Mouse (Mus musculus) limb, embryonic 10.5 days (tissue): ENCODE measurements at regions not wholly inside any gene's neighbourhood (a gene's known extent, or its start where the extent isn't known, plus 50 kb on each side); places are given as distances from the start of the nearest gene placed in this dataset.

Source experiments
- DNase-seq: peaks from one replicate; pipeline ENCODE4 v3.0.0-alpha.2; 2017; ENCODE audit warnings: low spot score
- H3K27ac ChIP-seq: fragments of 300-500 bp; sonication (generic); 2 replicates; pipeline ENCODE4 v1.5.1; 2016; ENCODE audit warnings: mild to moderate bottlenecking
- H3K27me3 ChIP-seq: fragments of 300-500 bp; sonication (generic); 2 replicates; pipeline ENCODE4 v1.6.1; 2016; ENCODE audit warnings: low read depth, mild to moderate bottlenecking; ENCODE audit not compliant: poor library complexity, severe bottlenecking
- H3K36me3 ChIP-seq: fragments of 300-500 bp; sonication (generic); 2 replicates; pipeline ENCODE4 v1.6.1; 2016; ENCODE audit warnings: mild to moderate bottlenecking, moderate library complexity
- H3K4me1 ChIP-seq: fragments of 300-500 bp; sonication (generic); 2 replicates; pipeline ENCODE4 v1.6.1; 2016
- H3K4me3 ChIP-seq: fragments of 300-500 bp; sonication (generic); 2 replicates; pipeline ENCODE4 v1.5.1; 2016; ENCODE audit warnings: mild to moderate bottlenecking, moderate library complexity
- H3K9me3 ChIP-seq: fragments of 300-500 bp; sonication (generic); replicated peaks from 2 replicates; pipeline ENCODE4 v1.6.1; 2016; ENCODE audit warnings: mild to moderate bottlenecking
- WGBS: fragments of 180-500 bp; shearing (Covaris S2); methylation state at CpG from one replicate; pipeline ENCODE4 v1.1.7; 2016; 5-methylcytosine and 5-hydroxymethylcytosine counted together

- Histone ChIP-seq H3K27ac (no peak overlapping the region), H3K4me3 (no peak overlapping the region), H3K4me1 (0 out of 2 replicates have a peak, but pooled peaks cover 3% of the 10 kb centered on the region), H3K36me3 (no peaks in the 10 kb centered on the region), H3K27me3 (no peaks in the 10 kb centered on the region), H3K9me3 (no peaks in the 10 kb centered on the region)
- DNase-seq, result no peak
- WGBS, result 68% methylated on average over 6 of the region's 6 CpGs
Measured at GRCm38 (mm10) chr1:154097656-154098055, 103.3 kb upstream of the Zfp648 start.

GRCm38 (mm10) chr1:154100556-154100955 lies 100.4 kb upstream of the Zfp648 start:
- H3K4me3 ChIP-seq, result no peak overlapping the region
- 0 out of 2 replicates have a peak, but pooled peaks cover 3% of the 10 kb centered on the region for H3K4me1 ChIP-seq
- no peak for DNase-seq
- H3K9me3 ChIP-seq, result no peaks in the 10 kb centered on the region
- H3K36me3 ChIP-seq, result no peaks in the 10 kb centered on the region
- H3K27me3 ChIP-seq, result no peaks in the 10 kb centered on the region
- WGBS, result 94% methylated on average over 3 of the region's 3 CpGs
- no peak overlapping the region for H3K27ac ChIP-seq

GRCm38 (mm10) chr1:154101433-154101832 lies 99.6 kb upstream of the Zfp648 start:
- Histone ChIP-seq H3K27ac (no peak overlapping the region), H3K36me3 (no peaks in the 10 kb centered on the region), H3K9me3 (no peaks in the 10 kb centered on the region), H3K4me1 (0 out of 2 replicates have a peak, but pooled peaks cover 3% of the 10 kb centered on the region), H3K27me3 (no peaks in the 10 kb centered on the region), H3K4me3 (no peak overlapping the region)
- 91% methylated on average over 1 of the region's 1 CpGs for WGBS
- DNase-seq, result no peak

GRCm38 (mm10) chr1:154102191-154102590 lies 98.8 kb upstream of the Zfp648 start:
- H3K4me1 ChIP-seq, result 0 out of 2 replicates have a peak, but pooled peaks cover 3% of the 10 kb centered on the region
- WGBS, result 87% methylated on average over 3 of the region's 3 CpGs
- no peak overlapping the region for H3K27ac ChIP-seq
- H3K27me3 ChIP-seq, result no peaks in the 10 kb centered on the region
- no peak for DNase-seq
- H3K4me3 ChIP-seq, result no peak overlapping the region
- H3K36me3 ChIP-seq, result no peaks in the 10 kb centered on the region
- H3K9me3 ChIP-seq, result no peaks in the 10 kb centered on the region

- Histone ChIP-seq H3K27ac (no peak overlapping the region), H3K4me3 (no peak overlapping the region), H3K4me1 (no peaks in the 10 kb centered on the region), H3K36me3 (no peaks in the 10 kb centered on the region), H3K27me3 (no peaks in the 10 kb centered on the region), H3K9me3 (no peaks in the 10 kb centered on the region)
- WGBS, result 76% methylated on average over 15 of the region's 15 CpGs
- DNase-seq, result no peak
Measured at GRCm38 (mm10) chr1:154102871-154103596, 98.0 kb upstream of the Zfp648 start.

GRCm38 (mm10) chr1:154103597-154103923 lies 97.4 kb upstream of the Zfp648 start:
- Histone ChIP-seq H3K27ac (no peak overlapping the region), H3K4me1 (no peaks in the 10 kb centered on the region), H3K9me3 (no peaks in the 10 kb centered on the region), H3K27me3 (no peaks in the 10 kb centered on the region), H3K4me3 (no peak overlapping the region), H3K36me3 (no peaks in the 10 kb centered on the region)
- WGBS, result 83% methylated on average over 5 of the region's 5 CpGs
- no peak for DNase-seq

- Histone ChIP-seq H3K36me3 (no peaks in the 10 kb centered on the region), H3K27me3 (no peaks in the 10 kb centered on the region), H3K27ac (no peak overlapping the region), H3K4me1 (no peaks in the 10 kb centered on the region), H3K9me3 (no peaks in the 10 kb centered on the region), H3K4me3 (no peak overlapping the region)
- 86% methylated on average over 4 of the region's 4 CpGs for WGBS
- no peak for DNase-seq
Measured at GRCm38 (mm10) chr1:154104006-154104600, 96.9 kb upstream of the Zfp648 start.

- 87% methylated on average over 1 of the region's 1 CpGs for WGBS
- Histone ChIP-seq H3K27ac (no peak overlapping the region), H3K4me1 (no peaks in the 10 kb centered on the region), H3K36me3 (no peaks in the 10 kb centered on the region), H3K27me3 (no peaks in the 10 kb centered on the region), H3K4me3 (no peak overlapping the region), H3K9me3 (no peaks in the 10 kb centered on the region)
- no peak for DNase-seq
Measured at GRCm38 (mm10) chr1:154104779-154105178, 96.2 kb upstream of the Zfp648 start.

- no peak for DNase-seq
- WGBS, result 75% methylated on average over 3 of the region's 3 CpGs
Measured at GRCm38 (mm10) chr1:154112500-154112899, 88.5 kb upstream of the Zfp648 start.

GRCm38 (mm10) chr1:154113291-154114050 lies 87.5 kb upstream of the Zfp648 start:
- H3K9me3 ChIP-seq, result no peaks in the 10 kb centered on the region
- no peaks in the 10 kb centered on the region for H3K27me3 ChIP-seq
- H3K4me1 ChIP-seq, result peaks cover 27% of the 10 kb centered on the region
- no peak overlapping the region for H3K4me3 ChIP-seq
- 69% methylated on average over 12 of the region's 12 CpGs for WGBS
- peak overlapping the region; percentile 72 for H3K27ac ChIP-seq
- H3K36me3 ChIP-seq, result no peaks in the 10 kb centered on the region
- DNase-seq, result peak; percentile 34

More at GRCm38 (mm10) chr1:154112500-154112899, 88.5 kb upstream of the Zfp648 start:
- Histone ChIP-seq H3K4me1 (peaks cover 19% of the 10 kb centered on the region), H3K36me3 (no peaks in the 10 kb centered on the region), H3K27ac (no peak overlapping the region), H3K27me3 (no peaks in the 10 kb centered on the region), H3K9me3 (no peaks in the 10 kb centered on the region), H3K4me3 (no peak overlapping the region)

- Histone ChIP-seq H3K4me3 (no peak overlapping the region), H3K27ac (no peak overlapping the region), H3K27me3 (no peaks in the 10 kb centered on the region), H3K36me3 (no peaks in the 10 kb centered on the region), H3K4me1 (peaks cover 27% of the 10 kb centered on the region), H3K9me3 (no peaks in the 10 kb centered on the region)
- DNase-seq, result no peak
- 85% methylated on average over 7 of the region's 7 CpGs for WGBS
Measured at GRCm38 (mm10) chr1:154116188-154116710, 84.7 kb upstream of the Zfp648 start.

GRCm38 (mm10) chr1:154117346-154117687 lies 83.7 kb upstream of the Zfp648 start:
- H3K4me1 ChIP-seq, result peaks cover 27% of the 10 kb centered on the region
- 52% methylated on average over 11 of the region's 11 CpGs for WGBS
- no peak overlapping the region; the same call in 1 of the 2 replicates for H3K27ac ChIP-seq
- no peaks in the 10 kb centered on the region for H3K9me3 ChIP-seq
- H3K4me3 ChIP-seq, result no peak overlapping the region
- peak; percentile 34 for DNase-seq
- no peaks in the 10 kb centered on the region for H3K27me3 ChIP-seq
- no peaks in the 10 kb centered on the region for H3K36me3 ChIP-seq
